Mouse (Mus musculus) hindbrain, embryonic 10.5 days (tissue): ENCODE results near the gene Stxbp4. TPM values are rescaled to one million over a fixed set of nuclear protein-coding genes. Genes with fewer than 3 reads are reported as not detected.

Experiments
- DNase-seq: peaks from one replicate; pipeline ENCODE4 v3.0.0-alpha.2; 2017; ENCODE audit warnings: low spot score
- H3K27ac ChIP-seq: fragments of 300-500 bp; sonication (generic); 2 replicates; pipeline ENCODE4 v1.5.1; 2016; ENCODE audit warnings: mild to moderate bottlenecking, moderate library complexity
- H3K27me3 ChIP-seq: fragments of 300-500 bp; sonication (generic); 2 replicates; pipeline ENCODE4 v1.6.1; 2016; ENCODE audit warnings: mild to moderate bottlenecking; ENCODE audit not compliant: poor library complexity, insufficient read depth, severe bottlenecking
- H3K36me3 ChIP-seq: fragments of 300-500 bp; sonication (generic); 2 replicates; pipeline ENCODE4 v1.6.1; 2016; ENCODE audit warnings: mild to moderate bottlenecking, moderate library complexity
- H3K4me1 ChIP-seq: fragments of 300-500 bp; sonication (generic); replicated peaks from 2 replicates; pipeline ENCODE4 v1.6.1; 2016; ENCODE audit warnings: mild to moderate bottlenecking
- H3K4me3 ChIP-seq: fragments of 300-500 bp; sonication (generic); 2 replicates; pipeline ENCODE4 v1.5.1; 2016; ENCODE audit warnings: mild to moderate bottlenecking, moderate library complexity
- H3K9me3 ChIP-seq: fragments of 300-500 bp; sonication (generic); 2 replicates; pipeline ENCODE4 v1.6.1; 2016; ENCODE audit warnings: mild to moderate bottlenecking, moderate library complexity
- WGBS: fragments of 180-500 bp; shearing (Covaris S2); methylation state at CpG from one replicate; pipeline ENCODE4 v1.1.7; 2016; 5-methylcytosine and 5-hydroxymethylcytosine counted together
- polyA plus RNA-seq: library from polyadenylated mRNA; unstranded; fragments of >200 nt; fragmentation: Nextera tagmentation; extraction: Ambion mirVana; gene quantifications from 2 replicates; pipeline ENCODE4 v1.2.1, GENCODE M21; 2016

The Stxbp4 gene
- polyA plus RNA-seq, 1 experiment from 2014 or later = 33.8 TPM

DNA sequence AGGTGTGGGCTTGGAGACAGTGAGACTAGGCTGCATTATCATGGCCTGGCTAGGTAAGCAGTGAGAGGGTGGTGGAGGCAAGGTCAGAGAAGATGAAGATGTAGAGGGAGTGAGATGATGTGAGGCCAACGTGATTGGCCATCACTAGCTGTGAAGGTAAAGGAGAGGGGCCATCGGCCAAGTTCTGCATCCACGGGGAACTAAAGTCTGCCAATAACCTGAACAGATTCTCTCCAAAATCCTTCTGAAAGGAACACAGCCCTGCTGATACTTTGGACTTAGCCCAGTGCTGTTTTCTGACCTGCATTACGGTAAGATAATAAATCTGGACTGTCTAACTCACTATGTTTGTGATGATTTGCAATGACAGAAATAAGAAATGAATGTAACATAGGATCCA lies 167.6 kb downstream of the Stxbp4 start:
- Histone ChIP-seq H3K27ac (no peak overlapping the region), H3K27me3 (no peaks in the 10 kb centered on the region), H3K4me3 (no peak overlapping the region), H3K9me3 (no peaks in the 10 kb centered on the region), H3K36me3 (no peaks in the 10 kb centered on the region), H3K4me1 (no peaks in the 10 kb centered on the region)
- DNase-seq = no peak
- WGBS = 91% methylated on average over 4 of the region's 4 CpGs

DNA sequence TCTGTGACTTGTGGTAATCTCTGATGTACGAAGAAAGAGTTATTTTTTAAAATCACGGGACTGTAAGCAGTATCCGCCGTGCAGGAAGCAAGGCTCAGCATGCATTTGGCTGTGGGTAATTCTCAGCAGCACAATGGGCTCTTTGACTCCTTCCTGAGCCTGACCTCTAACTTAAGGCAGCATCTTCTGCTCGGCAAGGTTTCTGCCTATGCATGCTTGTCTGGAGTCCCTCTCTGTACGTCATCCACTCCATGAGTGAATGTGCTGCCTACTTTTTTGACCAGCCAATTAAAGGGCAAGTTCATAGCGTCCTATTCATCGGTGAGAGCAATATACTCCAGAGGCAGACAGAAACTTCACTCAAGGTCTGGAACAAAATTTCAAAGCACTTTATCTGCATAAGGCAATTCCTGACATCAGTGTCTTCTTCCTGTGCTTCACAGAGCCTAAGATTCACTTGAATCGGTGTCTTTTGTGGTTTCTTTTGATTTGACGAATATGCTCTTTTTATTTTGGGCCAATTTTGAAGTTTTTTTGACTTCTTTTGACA lies 173.8 kb downstream of the Stxbp4 start:
- DNase-seq = no peak
- H3K9me3 ChIP-seq = no peaks in the 10 kb centered on the region
- H3K4me3 ChIP-seq = no peak overlapping the region
- no peaks in the 10 kb centered on the region for H3K27me3 ChIP-seq
- no peak overlapping the region for H3K27ac ChIP-seq
- H3K4me1 ChIP-seq = 0 out of 2 replicates have a peak, but pooled peaks cover 6% of the 10 kb centered on the region
- WGBS = 66% methylated on average over 10 of the region's 10 CpGs
- H3K36me3 ChIP-seq = no peaks in the 10 kb centered on the region

- no peaks in the 10 kb centered on the region for H3K9me3 ChIP-seq
- H3K4me3 ChIP-seq = no peak overlapping the region
- no peak for DNase-seq
- H3K27ac ChIP-seq = no peak overlapping the region
- 87% methylated on average over 3 of the region's 3 CpGs for WGBS
- no peaks in the 10 kb centered on the region for H3K27me3 ChIP-seq
- 0 out of 2 replicates have a peak, but pooled peaks cover 6% of the 10 kb centered on the region for H3K4me1 ChIP-seq
- no peaks in the 10 kb centered on the region for H3K36me3 ChIP-seq
Measured at GRCm38 (mm10) chr11:90460458-90460857, 177.4 kb downstream of the Stxbp4 start.

DNA sequence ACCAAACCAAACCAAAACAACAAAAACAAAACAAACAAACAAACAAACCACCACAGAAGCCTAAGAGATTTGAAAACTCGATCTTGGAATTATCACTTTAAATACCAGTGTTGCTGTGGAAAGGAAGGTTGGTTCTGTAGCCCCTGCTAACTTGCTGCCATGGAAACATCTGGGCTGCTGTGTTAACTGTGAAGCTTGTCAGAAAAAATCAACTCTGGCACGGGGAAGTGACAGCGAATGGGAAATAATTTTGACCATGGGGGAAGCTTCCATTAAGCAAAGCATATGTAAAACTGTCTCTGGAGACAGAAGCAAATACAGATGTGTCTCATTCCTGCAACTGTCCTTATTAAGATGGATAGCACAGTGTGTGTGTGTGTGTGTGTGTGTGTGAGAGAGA lies 185.8 kb downstream of the Stxbp4 start:
- no peak for DNase-seq
- Histone ChIP-seq H3K27me3 (no peaks in the 10 kb centered on the region), H3K9me3 (no peaks in the 10 kb centered on the region), H3K27ac (no peak overlapping the region), H3K4me3 (no peak overlapping the region), H3K4me1 (no peaks in the 10 kb centered on the region), H3K36me3 (no peaks in the 10 kb centered on the region)
- 65% methylated on average over 3 of the region's 3 CpGs for WGBS

DNA sequence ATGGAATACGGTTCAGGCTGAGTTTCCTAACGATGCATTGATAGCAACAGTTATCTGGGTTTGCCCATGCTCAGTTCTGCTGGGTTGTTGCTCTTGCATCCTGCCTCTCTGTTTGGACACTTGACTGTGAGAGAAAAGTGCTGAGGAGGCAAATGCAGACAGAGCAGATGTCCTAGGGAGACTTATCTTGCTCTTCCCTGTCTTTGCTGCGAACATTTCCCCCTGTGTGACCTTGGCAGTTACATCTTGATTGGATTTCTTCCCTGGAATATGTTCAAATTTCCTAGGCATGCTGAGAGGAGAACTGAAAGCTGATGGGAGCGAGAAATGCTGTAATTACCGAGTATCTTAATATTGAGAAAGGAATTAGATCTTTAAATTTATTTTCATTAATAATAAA lies 186.4 kb downstream of the Stxbp4 start:
- DNase-seq = no peak
- no peaks in the 10 kb centered on the region for H3K27me3 ChIP-seq
- no peak overlapping the region for H3K27ac ChIP-seq
- H3K4me3 ChIP-seq = no peak overlapping the region
- 86% methylated on average over 5 of the region's 5 CpGs for WGBS
- no peaks in the 10 kb centered on the region for H3K9me3 ChIP-seq
- H3K4me1 ChIP-seq = no peaks in the 10 kb centered on the region
- H3K36me3 ChIP-seq = no peaks in the 10 kb centered on the region

DNA sequence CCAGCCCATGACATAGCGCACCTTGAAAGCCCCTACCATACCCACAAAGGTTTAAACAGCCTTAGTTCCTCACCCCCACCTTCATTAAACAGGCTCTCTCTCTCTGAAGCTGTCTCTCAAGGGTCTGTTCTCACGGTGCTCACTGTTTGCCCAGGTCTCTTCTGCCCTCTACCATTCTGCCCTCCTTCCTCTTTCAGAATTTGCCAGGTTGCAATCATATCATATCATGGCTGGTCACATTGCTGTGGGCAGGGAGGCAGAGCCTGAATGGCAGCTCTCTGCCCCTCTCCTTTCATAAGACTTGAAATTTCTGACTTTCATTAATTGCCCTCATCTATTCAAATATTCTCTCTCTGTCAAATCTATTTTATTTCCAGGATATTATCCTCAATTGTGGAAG lies 195.4 kb downstream of the Stxbp4 start:
- WGBS = 92% methylated on average over 2 of the region's 2 CpGs
- H3K4me3 ChIP-seq = no peak overlapping the region
- no peaks in the 10 kb centered on the region for H3K9me3 ChIP-seq
- H3K4me1 ChIP-seq = no peaks in the 10 kb centered on the region
- H3K36me3 ChIP-seq = no peaks in the 10 kb centered on the region
- H3K27ac ChIP-seq = no peak overlapping the region
- H3K27me3 ChIP-seq = no peaks in the 10 kb centered on the region
- DNase-seq = no peak

GRCm38 (mm10) chr11:90440851-90441250 lies 197.0 kb downstream of the Stxbp4 start:
- Histone ChIP-seq H3K27ac (no peak overlapping the region), H3K27me3 (no peaks in the 10 kb centered on the region), H3K36me3 (no peaks in the 10 kb centered on the region), H3K4me1 (no peaks in the 10 kb centered on the region), H3K9me3 (no peaks in the 10 kb centered on the region), H3K4me3 (no peak overlapping the region)
- 85% methylated on average over 3 of the region's 3 CpGs for WGBS
- no peak for DNase-seq

GRCm38 (mm10) chr11:90438768-90439167 lies 199.1 kb downstream of the Stxbp4 start:
- 86% methylated on average over 5 of the region's 5 CpGs for WGBS
- no peaks in the 10 kb centered on the region for H3K4me1 ChIP-seq
- H3K9me3 ChIP-seq = no peaks in the 10 kb centered on the region
- no peak overlapping the region for H3K27ac ChIP-seq
- H3K4me3 ChIP-seq = no peak overlapping the region
- no peaks in the 10 kb centered on the region for H3K36me3 ChIP-seq
- no peaks in the 10 kb centered on the region for H3K27me3 ChIP-seq
- no peak for DNase-seq

Other genes starting within 250 kb of the Stxbp4 start
- 1.0 and 1.9 TPM in 2 replicates for gene Hlf, start 247.2 kb downstream of the Stxbp4 start, polyA plus RNA-seq
- 31.9 and 32.4 TPM in 2 replicates for gene Cox11, start 89 bp upstream of the Stxbp4 start, polyA plus RNA-seq
- 15.6 and 21.8 TPM in 2 replicates for gene Tom1l1, start 50.3 kb upstream of the Stxbp4 start, polyA plus RNA-seq